Mouse (Mus musculus): ENCODE data around the gene Fam171a1. TPM values are rescaled to one million over a fixed set of nuclear protein-coding genes. Genes with fewer than 3 reads are reported as not detected.

The Fam171a1 gene
- polyA plus RNA-seq, 1 experiment from 2014 or later = 23.9 TPM

- no peak overlapping the region for H3K4me3 ChIP-seq (ENCODE audit: low read depth, low read length)
- WGBS = 95% methylated on average over 5 of the region's 5 CpGs
- no peaks in the 10 kb centered on the region for H3K36me3 ChIP-seq (ENCODE audit: control insufficient read depth, insufficient read depth, low read length)
- no peak for DNase-seq (ENCODE audit: low spot score)
- H3K4me2 ChIP-seq (ENCODE audit: low read length) = no peak overlapping the region
- H3K9ac ChIP-seq (ENCODE audit: low read length) = no peak overlapping the region
- ATAC-seq = no peak
- no peaks in the 10 kb centered on the region for H3K9me3 ChIP-seq (replicated peaks; ENCODE audit: control insufficient read depth, low read length)
- no peaks in the 10 kb centered on the region for H3K27me3 ChIP-seq (replicated peaks; ENCODE audit: control insufficient read depth, insufficient read depth, low read length)
- H3K4me1 ChIP-seq (ENCODE audit: control insufficient read depth, insufficient read depth, low read length) = peaks cover 2% of the 10 kb centered on the region; the same call in 1 of the 2 replicates
- no peak overlapping the region for H3K27ac ChIP-seq (ENCODE audit: low read depth, low read length)
Observed at GRCm38 (mm10) chr2:3144291-3144690, 30.3 kb downstream of the Fam171a1 start.

DNA sequence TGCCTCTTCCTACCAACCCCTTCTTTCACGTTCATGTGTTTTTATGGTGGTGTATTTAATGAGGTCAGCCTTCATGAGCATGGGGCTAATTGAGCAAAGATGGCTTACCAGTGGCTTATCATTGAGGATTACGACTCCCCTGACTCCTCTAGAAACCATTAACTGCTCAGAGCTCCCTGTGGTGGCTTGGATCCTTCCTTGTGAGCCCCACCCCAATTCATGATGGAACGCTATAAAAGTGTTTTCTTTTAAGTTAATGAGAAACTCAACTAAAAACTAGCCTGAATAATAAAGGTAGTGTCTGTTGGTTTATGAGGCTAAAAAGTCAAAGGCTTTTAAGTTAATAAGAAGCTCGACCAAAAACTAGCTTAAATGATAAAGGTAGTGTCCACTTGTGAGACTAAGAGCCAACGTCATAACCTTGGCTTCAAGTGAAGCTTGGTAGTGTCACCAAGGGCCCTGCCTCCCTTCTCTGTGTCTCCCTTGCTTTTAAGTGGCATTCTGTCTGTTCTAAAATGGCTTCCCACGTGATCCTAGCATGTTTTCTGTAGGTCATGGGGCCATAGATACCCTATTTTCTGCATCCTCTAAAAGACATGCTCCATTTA lies 33.6 kb downstream of the Fam171a1 start:
- 84% methylated on average over 6 of the region's 6 CpGs for WGBS

GRCm38 (mm10) chr2:3148731-3149130 lies 34.7 kb downstream of the Fam171a1 start:
- no peak overlapping the region for H3K4me2 ChIP-seq (ENCODE audit: low read length)
- H3K27ac ChIP-seq (ENCODE audit: low read depth, low read length) = no peak overlapping the region
- H3K4me1 ChIP-seq (ENCODE audit: control insufficient read depth, insufficient read depth, low read length) = no peaks in the 10 kb centered on the region
- H3K36me3 ChIP-seq (ENCODE audit: control insufficient read depth, insufficient read depth, low read length) = no peaks in the 10 kb centered on the region
- H3K9ac ChIP-seq (ENCODE audit: low read length) = no peak overlapping the region
- DNase-seq (ENCODE audit: low spot score) = no peak
- H3K9me3 ChIP-seq (replicated peaks; ENCODE audit: control insufficient read depth, low read length) = no peaks in the 10 kb centered on the region
- WGBS = 92% methylated on average over 8 of the region's 8 CpGs
- H3K4me3 ChIP-seq (ENCODE audit: low read depth, low read length) = no peak overlapping the region
- no peak for ATAC-seq
- no peaks in the 10 kb centered on the region for H3K27me3 ChIP-seq (replicated peaks; ENCODE audit: control insufficient read depth, insufficient read depth, low read length)

More for the DNA sequence above, 33.6 kb downstream of the Fam171a1 start:
- no peak overlapping the region for H3K27ac ChIP-seq (ENCODE audit: low read depth, low read length)
- H3K4me1 ChIP-seq (ENCODE audit: control insufficient read depth, insufficient read depth, low read length) = no peaks in the 10 kb centered on the region
- H3K9me3 ChIP-seq (replicated peaks; ENCODE audit: control insufficient read depth, low read length) = no peaks in the 10 kb centered on the region
- no peaks in the 10 kb centered on the region for H3K36me3 ChIP-seq (ENCODE audit: control insufficient read depth, insufficient read depth, low read length)
- ATAC-seq (no peak), DNase-seq (ENCODE audit: low spot score) (no peak)
- no peaks in the 10 kb centered on the region for H3K27me3 ChIP-seq (replicated peaks; ENCODE audit: control insufficient read depth, insufficient read depth, low read length)
- no peak overlapping the region for H3K4me3 ChIP-seq (ENCODE audit: low read depth, low read length)
- no peak overlapping the region for H3K9ac ChIP-seq (ENCODE audit: low read length)
- H3K4me2 ChIP-seq (ENCODE audit: low read length) = no peak overlapping the region

- no peak for ATAC-seq
- no peak overlapping the region for H3K4me2 ChIP-seq (ENCODE audit: low read length)
- no peak overlapping the region for H3K9ac ChIP-seq (ENCODE audit: low read length)
- WGBS = 79% methylated on average over 5 of the region's 5 CpGs
- no peaks in the 10 kb centered on the region for H3K27me3 ChIP-seq (replicated peaks; ENCODE audit: control insufficient read depth, insufficient read depth, low read length)
- no peak overlapping the region for H3K27ac ChIP-seq (ENCODE audit: low read depth, low read length)
- H3K4me1 ChIP-seq (ENCODE audit: control insufficient read depth, insufficient read depth, low read length) = peaks cover 2% of the 10 kb centered on the region; the same call in 1 of the 2 replicates
- no peaks in the 10 kb centered on the region for H3K9me3 ChIP-seq (replicated peaks; ENCODE audit: control insufficient read depth, low read length)
- H3K36me3 ChIP-seq (ENCODE audit: control insufficient read depth, insufficient read depth, low read length) = no peaks in the 10 kb centered on the region
- H3K4me3 ChIP-seq (ENCODE audit: low read depth, low read length) = no peak overlapping the region
- DNase-seq (ENCODE audit: low spot score) = no peak
Observed at GRCm38 (mm10) chr2:3150324-3150723, 36.3 kb downstream of the Fam171a1 start.

GRCm38 (mm10) chr2:3151336-3151735 lies 37.3 kb downstream of the Fam171a1 start:
- Histone ChIP-seq H3K4me3 (ENCODE audit: low read depth, low read length) (no peak overlapping the region), H3K4me1 (ENCODE audit: control insufficient read depth, insufficient read depth, low read length) (peaks cover 2% of the 10 kb centered on the region; the same call in 1 of the 2 replicates), H3K36me3 (ENCODE audit: control insufficient read depth, insufficient read depth, low read length) (no peaks in the 10 kb centered on the region), H3K9ac (ENCODE audit: low read length) (no peak overlapping the region), H3K27me3 (replicated peaks; ENCODE audit: control insufficient read depth, insufficient read depth, low read length) (no peaks in the 10 kb centered on the region), H3K27ac (ENCODE audit: low read depth, low read length) (no peak overlapping the region), H3K4me2 (ENCODE audit: low read length) (no peak overlapping the region), H3K9me3 (replicated peaks; ENCODE audit: control insufficient read depth, low read length) (no peaks in the 10 kb centered on the region)
- no peak for DNase-seq (ENCODE audit: low spot score)
- WGBS = 72% methylated on average over 3 of the region's 3 CpGs
- ATAC-seq = no peak

DNA sequence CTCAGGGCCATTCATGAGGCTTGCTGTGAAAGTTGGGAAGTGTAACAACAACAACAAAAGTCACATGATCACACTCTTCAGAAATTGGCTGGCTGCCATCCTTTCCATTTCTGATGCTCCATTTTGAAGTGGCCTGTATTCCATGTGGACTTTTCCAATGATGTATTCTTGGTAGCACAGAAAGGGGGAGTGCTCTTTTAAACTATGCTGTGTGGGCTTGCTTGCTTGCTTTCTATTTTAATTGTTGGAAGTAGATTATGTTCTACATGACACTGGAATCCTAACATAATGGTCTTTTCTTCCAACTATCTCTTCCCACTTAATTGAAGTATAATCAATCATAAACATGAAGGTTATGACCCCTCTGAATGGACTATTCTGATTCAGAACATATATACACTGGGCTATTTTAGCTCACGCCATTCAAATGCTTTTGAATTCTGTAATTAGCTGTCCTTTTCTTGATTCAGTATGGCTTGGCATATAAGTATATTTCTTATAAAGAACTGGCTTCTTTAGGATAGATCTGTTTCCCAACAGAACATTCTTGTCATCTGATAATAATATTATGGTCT lies 40.2 kb downstream of the Fam171a1 start:
- ATAC-seq (no peak), DNase-seq (ENCODE audit: low spot score) (no peak)
- 84% methylated on average over 1 of the region's 1 CpGs for WGBS
- Histone ChIP-seq H3K9ac (ENCODE audit: low read length) (no peak overlapping the region), H3K9me3 (replicated peaks; ENCODE audit: control insufficient read depth, low read length) (no peaks in the 10 kb centered on the region), H3K36me3 (ENCODE audit: control insufficient read depth, insufficient read depth, low read length) (no peaks in the 10 kb centered on the region), H3K4me1 (ENCODE audit: control insufficient read depth, insufficient read depth, low read length) (peaks cover 2% of the 10 kb centered on the region; the same call in 1 of the 2 replicates), H3K27ac (ENCODE audit: low read depth, low read length) (no peak overlapping the region), H3K4me2 (ENCODE audit: low read length) (no peak overlapping the region), H3K27me3 (replicated peaks; ENCODE audit: control insufficient read depth, insufficient read depth, low read length) (no peaks in the 10 kb centered on the region), H3K4me3 (ENCODE audit: low read depth, low read length) (no peak overlapping the region)

DNA sequence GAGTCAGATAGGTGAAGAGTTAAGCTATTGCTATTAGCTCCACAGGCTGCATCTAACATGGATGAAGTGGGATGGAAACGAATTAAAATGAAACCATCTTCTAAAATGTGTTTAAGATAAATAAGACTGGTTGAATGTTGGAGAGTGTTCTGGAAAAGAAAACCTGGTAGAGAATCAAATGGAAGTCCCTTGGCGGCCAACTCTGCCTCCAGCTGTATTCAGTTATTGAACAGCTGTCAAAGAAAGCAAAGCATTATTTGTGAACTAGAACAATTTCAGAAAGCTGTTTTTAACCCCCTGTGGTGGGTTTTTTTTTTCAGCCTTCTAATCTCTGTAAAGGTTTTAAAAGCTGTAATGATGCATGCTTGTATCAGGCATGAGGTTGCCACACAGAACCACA lies 41.0 kb downstream of the Fam171a1 start:
- H3K9ac ChIP-seq (ENCODE audit: low read length) = no peak overlapping the region
- peaks cover 2% of the 10 kb centered on the region; the same call in 1 of the 2 replicates for H3K4me1 ChIP-seq (ENCODE audit: control insufficient read depth, insufficient read depth, low read length)
- no peaks in the 10 kb centered on the region for H3K36me3 ChIP-seq (ENCODE audit: control insufficient read depth, insufficient read depth, low read length)
- H3K27me3 ChIP-seq (replicated peaks; ENCODE audit: control insufficient read depth, insufficient read depth, low read length) = no peaks in the 10 kb centered on the region
- WGBS = 62% methylated on average over 2 of the region's 2 CpGs
- DNase-seq (ENCODE audit: low spot score) (no peak), ATAC-seq (no peak)
- no peak overlapping the region for H3K4me2 ChIP-seq (ENCODE audit: low read length)
- no peaks in the 10 kb centered on the region for H3K9me3 ChIP-seq (replicated peaks; ENCODE audit: control insufficient read depth, low read length)
- no peak overlapping the region for H3K27ac ChIP-seq (ENCODE audit: low read depth, low read length)
- H3K4me3 ChIP-seq (ENCODE audit: low read depth, low read length) = no peak overlapping the region

GRCm38 (mm10) chr2:3157030-3157429 lies 43.0 kb downstream of the Fam171a1 start:
- H3K4me2 ChIP-seq (ENCODE audit: low read length) = no peak overlapping the region
- 84% methylated on average over 3 of the region's 3 CpGs for WGBS
- H3K27ac ChIP-seq (ENCODE audit: low read depth, low read length) = no peak overlapping the region
- no peaks in the 10 kb centered on the region for H3K27me3 ChIP-seq (replicated peaks; ENCODE audit: control insufficient read depth, insufficient read depth, low read length)
- H3K9me3 ChIP-seq (replicated peaks; ENCODE audit: control insufficient read depth, low read length) = no peaks in the 10 kb centered on the region
- ATAC-seq (no peak), DNase-seq (ENCODE audit: low spot score) (no peak)
- no peak overlapping the region for H3K9ac ChIP-seq (ENCODE audit: low read length)
- H3K36me3 ChIP-seq (ENCODE audit: control insufficient read depth, insufficient read depth, low read length) = no peaks in the 10 kb centered on the region
- no peak overlapping the region for H3K4me3 ChIP-seq (ENCODE audit: low read depth, low read length)
- peaks cover 2% of the 10 kb centered on the region; the same call in 1 of the 2 replicates for H3K4me1 ChIP-seq (ENCODE audit: control insufficient read depth, insufficient read depth, low read length)

- Histone ChIP-seq H3K27ac (ENCODE audit: low read depth, low read length) (no peak overlapping the region), H3K9me3 (replicated peaks; ENCODE audit: control insufficient read depth, low read length) (no peaks in the 10 kb centered on the region), H3K36me3 (ENCODE audit: control insufficient read depth, insufficient read depth, low read length) (no peaks in the 10 kb centered on the region), H3K4me3 (ENCODE audit: low read depth, low read length) (no peak overlapping the region), H3K4me2 (ENCODE audit: low read length) (no peak overlapping the region), H3K9ac (ENCODE audit: low read length) (no peak overlapping the region), H3K27me3 (replicated peaks; ENCODE audit: control insufficient read depth, insufficient read depth, low read length) (no peaks in the 10 kb centered on the region), H3K4me1 (ENCODE audit: control insufficient read depth, insufficient read depth, low read length) (peaks cover 2% of the 10 kb centered on the region; the same call in 1 of the 2 replicates)
- no peak for DNase-seq (ENCODE audit: low spot score)
- no peak for ATAC-seq
- WGBS = 85% methylated on average over 10 of the region's 10 CpGs
Observed at GRCm38 (mm10) chr2:3157661-3158344, 43.8 kb downstream of the Fam171a1 start.
